Mouse (Mus musculus): ENCODE measurements around the gene Dusp2.
A peak's percentile ranks its signal among the peaks of the same experiment; 100 is the strongest.
"Not testable (repeated sequence)": the region's sequence is repeated elsewhere in the genome, so short reads cannot be mapped to it uniquely, and the experiment has no call there.

Dusp2 gene

DNA sequence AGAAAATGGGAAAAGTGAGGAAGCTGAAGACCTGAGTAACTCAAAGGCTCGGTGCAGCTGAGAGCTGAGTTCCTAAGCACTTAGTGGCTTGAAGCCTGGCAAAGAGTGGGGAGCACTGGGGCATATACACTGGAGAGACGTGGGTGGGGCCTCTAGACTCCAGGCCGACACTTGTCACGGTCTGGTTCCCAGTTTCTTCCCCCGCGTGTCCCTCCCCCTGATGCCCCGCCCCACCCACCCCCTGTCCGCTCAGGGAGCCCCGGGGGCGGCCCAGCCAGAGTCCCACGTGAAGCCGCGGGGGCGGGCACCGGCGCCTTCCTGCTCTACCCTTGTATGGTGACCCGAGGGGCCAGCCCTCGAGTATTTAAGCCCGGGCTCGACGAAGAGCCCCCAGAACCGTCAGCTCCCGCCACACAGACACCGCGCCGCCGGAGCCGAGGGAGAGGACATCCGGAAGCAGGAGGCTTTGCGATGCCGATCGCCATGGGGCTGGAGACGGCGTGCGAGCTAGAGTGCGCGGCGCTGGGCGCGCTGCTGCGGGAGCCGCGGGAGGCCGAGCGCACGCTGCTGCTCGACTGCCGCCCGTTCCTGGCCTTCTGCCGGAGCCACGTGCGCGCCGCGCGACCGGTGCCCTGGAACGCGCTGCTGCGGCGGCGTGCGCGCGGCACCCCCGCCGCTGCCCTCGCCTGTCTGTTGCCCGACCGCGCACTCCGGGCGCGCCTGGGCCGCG lies at the start of gene Dusp2:
Gene Dusp2, plus strand, starts transcription at position 393 of the 730 bp plus-strand sequence.
- peak; percentile 54 for DNase-seq (ENCODE audit: low read depth, low spot score)

DNA sequence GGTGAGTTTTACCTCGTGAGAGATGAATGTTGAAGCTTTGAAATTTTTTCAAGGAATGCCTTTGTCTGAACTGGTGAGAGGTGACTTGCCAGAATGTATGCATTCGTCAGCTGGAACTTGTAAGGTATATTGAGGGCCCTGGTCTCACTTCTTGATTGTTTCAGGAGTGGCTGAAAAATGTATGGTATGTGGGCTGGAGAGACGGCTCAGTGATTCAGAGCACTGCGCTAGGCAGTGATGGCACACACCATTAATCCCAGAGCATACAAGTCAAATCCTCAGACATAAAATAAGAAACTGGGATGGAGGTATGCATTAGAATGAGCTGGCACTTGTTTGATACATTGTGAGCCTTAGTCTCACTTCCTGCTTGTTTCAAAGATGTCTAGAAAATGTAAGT lies 43.7 kb upstream of the Dusp2 start:
- DNase-seq (ENCODE audit: low read depth, low spot score), result no peak

DNA sequence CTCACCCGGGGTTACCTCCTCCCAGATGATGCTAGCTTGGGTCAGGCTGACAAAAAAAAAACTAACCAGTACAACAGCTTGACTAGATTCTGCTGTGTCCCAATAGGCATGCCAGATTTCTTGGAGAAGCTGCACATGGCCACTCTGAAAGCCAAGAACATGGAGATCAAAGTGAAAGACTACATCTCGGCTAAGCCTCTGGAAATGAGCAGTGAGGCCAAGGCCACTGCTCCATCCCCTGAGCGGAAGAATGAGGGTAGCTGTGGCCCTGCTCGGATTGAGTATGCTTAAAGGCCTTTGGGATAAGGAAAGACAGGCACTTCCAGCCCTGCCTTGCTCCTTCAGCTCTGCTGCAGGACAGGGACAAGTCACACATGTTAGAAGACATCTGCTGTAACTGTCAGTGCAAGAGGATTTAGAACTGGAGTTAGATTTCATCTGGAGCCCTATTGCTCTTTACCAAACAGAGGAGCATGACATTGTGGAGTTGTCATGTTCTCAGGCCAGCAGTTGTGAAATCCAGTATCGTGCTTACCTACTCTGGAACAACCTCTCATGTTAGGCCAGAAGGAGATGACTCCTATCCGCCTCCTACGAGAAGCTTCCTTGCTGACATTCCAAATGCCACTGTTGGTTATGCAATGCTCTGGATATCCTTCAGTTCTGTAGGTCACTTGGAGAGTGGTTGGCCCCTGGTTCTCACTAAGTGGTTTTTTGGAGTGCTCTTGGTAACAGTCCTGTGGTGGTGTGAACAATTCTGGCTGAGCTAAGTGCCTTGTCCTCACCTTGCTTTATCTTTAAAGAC lies 38.8 kb upstream of the Dusp2 start:
- DNase-seq (ENCODE audit: low read depth, low spot score), result no peak

DNA sequence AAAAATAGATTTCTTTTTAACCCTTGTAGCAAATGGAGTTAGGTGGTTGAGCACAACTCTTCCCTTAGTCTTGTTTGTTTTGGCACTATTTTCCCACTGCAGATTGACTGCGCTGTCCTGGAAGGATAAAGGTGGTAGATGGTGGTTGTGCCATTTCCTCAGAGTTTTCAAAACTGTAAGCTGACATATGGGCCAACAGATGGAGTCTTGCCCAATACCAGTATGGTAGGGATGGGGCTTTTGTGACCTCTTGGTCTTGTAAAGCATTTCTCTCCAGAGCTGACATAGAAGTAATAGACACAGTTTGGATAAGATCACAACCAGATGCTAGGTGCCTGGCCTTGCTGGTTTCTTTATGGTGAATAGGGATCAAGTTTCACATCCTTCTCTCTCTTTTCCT lies 37.9 kb upstream of the Dusp2 start:
- DNase-seq (ENCODE audit: low read depth, low spot score), result no peak

- DNase-seq (ENCODE audit: low read depth, low spot score), result peak; percentile 60
These were observed 35.3 kb upstream of the Dusp2 start for GRCm38 (mm10) chr2:127300701-127301100.

- no peak for DNase-seq (ENCODE audit: low read depth, low spot score)
These were observed 34.1 kb upstream of the Dusp2 start for GRCm38 (mm10) chr2:127301883-127302282.

DNA sequence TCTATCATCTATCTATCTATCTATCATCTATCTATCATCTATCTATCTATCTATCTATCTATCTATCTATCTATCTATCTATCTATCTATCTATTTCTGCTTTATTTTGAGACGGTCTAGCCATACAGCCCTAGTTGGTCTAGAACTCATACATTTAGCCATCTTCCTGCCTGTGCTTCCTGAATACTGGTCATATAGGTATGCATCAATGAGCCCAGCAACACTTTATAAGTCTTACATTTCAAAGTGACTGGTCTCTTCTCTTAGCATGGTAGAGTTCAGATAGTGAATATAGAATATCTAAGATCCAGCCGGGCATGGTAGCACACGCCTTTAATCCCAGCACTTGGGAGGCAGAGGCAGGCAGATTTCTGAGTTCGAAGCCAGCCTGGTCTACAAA lies 31.8 kb upstream of the Dusp2 start:
- not testable (repeated sequence) for DNase-seq (ENCODE audit: low read depth, low spot score)

- no peak for DNase-seq (ENCODE audit: low read depth, low spot score)
These were observed 31.2 kb upstream of the Dusp2 start for GRCm38 (mm10) chr2:127304609-127305210.

- DNase-seq (ENCODE audit: low read depth, low spot score), result no peak
These were observed 29.8 kb upstream of the Dusp2 start for GRCm38 (mm10) chr2:127306123-127306522.

GRCm38 (mm10) chr2:127307179-127307578 lies 28.8 kb upstream of the Dusp2 start:
- DNase-seq (ENCODE audit: low read depth, low spot score), result peak; percentile 91

DNA sequence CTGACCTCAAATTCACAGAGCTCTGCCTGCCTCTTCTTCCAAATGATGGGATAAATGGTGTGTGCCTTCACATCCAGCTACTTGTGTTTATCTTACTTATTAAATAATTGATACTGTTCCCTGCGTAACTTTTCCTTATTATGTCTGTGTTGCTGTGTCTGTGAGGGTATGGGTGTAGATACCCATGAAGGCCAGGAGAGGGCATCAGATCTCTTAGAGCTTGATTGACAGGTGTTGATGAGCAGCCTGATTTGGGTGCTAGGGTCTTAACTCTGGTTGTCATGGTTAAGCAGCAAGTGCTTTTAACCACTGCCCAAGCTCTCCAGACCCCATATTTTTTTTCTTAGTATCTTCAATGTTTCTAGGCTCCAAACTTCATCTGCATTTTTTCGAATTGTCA lies 27.3 kb upstream of the Dusp2 start:
- peak; percentile 72 for DNase-seq (ENCODE audit: low read depth, low spot score)

GRCm38 (mm10) chr2:127310246-127310645 lies 25.7 kb upstream of the Dusp2 start:
- DNase-seq (ENCODE audit: low read depth, low spot score), result no peak

GRCm38 (mm10) chr2:127310685-127311084 lies 25.3 kb upstream of the Dusp2 start:
- no peak for DNase-seq (ENCODE audit: low read depth, low spot score)

DNA sequence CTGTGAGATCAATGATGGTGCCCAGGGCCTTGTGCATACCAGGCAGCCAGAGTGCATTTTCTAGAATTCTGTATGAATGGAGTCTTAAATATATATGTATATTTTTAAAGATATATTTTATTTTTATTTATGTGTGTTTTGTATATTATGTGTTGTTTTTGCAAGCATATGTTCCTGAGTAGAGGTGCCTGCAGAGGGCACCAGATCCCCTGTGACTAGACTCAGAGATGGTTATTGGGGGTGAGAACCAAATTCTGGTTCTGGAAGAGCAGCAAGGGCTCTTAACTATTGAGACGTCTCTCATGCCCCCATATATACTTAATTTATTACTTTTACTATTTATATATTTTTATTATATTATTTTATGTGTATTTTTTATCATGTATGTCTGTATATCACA lies 24.8 kb upstream of the Dusp2 start:
- no peak for DNase-seq (ENCODE audit: low read depth, low spot score)

DNA sequence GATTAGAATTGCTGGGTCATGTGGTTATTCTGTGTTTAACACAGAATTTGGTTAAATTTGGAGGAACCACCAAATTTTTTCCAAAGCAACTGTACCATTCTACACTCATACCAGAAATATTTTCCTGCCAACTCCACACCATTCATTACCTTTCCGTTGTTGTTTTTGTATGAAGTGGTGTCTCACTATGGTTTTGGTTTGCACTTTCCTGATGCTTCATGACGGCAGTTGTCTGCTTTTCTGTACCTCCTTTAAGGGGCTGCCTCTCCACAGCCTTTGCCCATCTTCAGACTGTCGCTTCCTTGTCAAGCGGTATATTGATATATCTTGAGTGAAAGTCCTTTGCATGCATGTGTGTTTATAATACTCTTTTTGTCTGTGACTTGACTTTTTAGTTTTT lies 23.2 kb upstream of the Dusp2 start:
- no peak for DNase-seq (ENCODE audit: low read depth, low spot score)

- DNase-seq (ENCODE audit: low read depth, low spot score), result no peak
These were observed 22.1 kb upstream of the Dusp2 start for GRCm38 (mm10) chr2:127313878-127314277.

DNA sequence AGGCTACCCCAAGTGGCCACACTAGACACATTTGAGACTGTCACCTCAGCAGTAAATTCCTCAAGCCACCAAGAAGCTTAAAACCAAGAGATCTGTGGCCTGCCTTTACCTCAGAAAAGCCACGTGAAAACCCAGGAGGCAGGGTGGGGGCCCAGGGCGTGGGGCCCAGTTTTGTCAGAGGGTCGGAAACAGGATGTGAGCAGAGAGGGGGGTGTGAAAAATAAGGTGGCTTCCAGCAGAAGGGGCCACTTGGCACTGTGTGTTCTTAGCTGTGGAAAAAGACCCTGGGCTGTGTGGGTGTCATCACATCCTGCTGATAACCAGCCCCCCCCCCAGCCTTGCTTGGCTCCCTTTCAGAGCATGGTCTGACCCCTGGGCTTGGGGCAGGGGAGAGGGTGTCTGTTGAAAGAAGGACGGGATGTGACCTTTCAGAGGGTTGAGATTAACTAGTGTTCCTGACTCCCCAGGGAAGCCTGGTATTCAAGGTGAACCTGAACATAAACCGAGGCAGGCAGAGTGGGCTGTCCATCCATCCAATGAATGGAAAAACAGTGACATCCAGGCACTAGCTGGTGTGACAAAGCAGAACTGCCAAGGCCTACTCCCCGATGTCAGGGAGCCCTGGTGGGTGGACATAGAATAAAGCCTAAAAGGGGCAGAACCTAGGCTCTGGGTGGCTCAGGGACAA lies 21.3 kb upstream of the Dusp2 start:
- no peak for DNase-seq (ENCODE audit: low read depth, low spot score)

DNA sequence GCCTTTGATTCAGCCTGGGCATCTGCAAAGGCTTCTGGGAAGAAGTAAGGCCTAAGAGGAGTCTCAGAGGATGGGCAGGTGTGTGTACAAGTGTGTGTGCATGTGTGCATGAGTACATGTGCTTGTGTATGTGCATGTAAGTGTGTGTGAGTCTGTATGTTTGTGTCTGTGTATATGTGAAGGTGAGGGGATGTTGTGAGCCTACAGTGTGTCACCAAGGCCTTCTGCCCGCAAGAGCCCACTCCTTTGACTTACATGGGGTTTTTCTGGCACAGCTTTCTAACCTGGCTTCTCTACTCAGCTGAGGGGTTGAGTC lies 20.8 kb upstream of the Dusp2 start:
- no peak for DNase-seq (ENCODE audit: low read depth, low spot score)

- no peak for DNase-seq (ENCODE audit: low read depth, low spot score)
These were observed 19.5 kb upstream of the Dusp2 start for GRCm38 (mm10) chr2:127316431-127316830.

- DNase-seq (ENCODE audit: low read depth, low spot score), result no peak
These were observed 17.8 kb upstream of the Dusp2 start for GRCm38 (mm10) chr2:127318136-127318535.

DNA sequence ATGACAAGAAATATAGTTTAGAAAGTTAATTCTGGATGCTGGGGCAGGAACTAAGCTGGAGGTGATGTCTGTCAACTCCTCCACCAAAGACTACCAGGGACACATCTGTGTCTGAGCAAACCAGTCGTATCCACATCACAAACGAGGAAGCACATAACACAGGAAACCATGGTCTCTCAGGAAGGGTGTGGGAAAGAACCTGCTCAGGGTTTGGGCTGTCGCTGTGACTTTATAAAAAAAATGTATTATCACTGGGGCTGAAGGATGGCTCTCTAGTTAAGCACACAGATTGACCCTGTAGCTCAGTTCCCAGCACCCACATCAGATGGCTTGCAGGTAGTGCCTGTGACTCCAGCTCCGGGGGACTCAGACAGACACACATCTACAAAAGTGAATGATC lies 16.9 kb upstream of the Dusp2 start:
- no peak for DNase-seq (ENCODE audit: low read depth, low spot score)

- DNase-seq (ENCODE audit: low read depth, low spot score), result no peak
These were observed 13.2 kb upstream of the Dusp2 start for GRCm38 (mm10) chr2:127322671-127323285.

All from R1 (cell line).